Mouse (Mus musculus) frontal cortex, adult 2 months (tissue): ENCODE data around the gene Mettl7b. TPM values are rescaled to one million over a fixed set of nuclear protein-coding genes. Genes with fewer than 3 reads are reported as not detected.
A peak's percentile ranks its signal among the peaks of the same experiment; 100 is the strongest.
"Not testable (repeated sequence)": the region's sequence is repeated elsewhere in the genome, so short reads cannot be mapped to it uniquely, and the experiment has no call there.

Source experiments
- DNase-seq, 2 experiments: peaks; one replicate each; pipeline ENCODE4 v3.0.0; 2022; ENCODE audit warnings: low spot score in 1 of 2; ENCODE audit errors: extremely low spot score in 1 of 2
- polyA plus RNA-seq: library from polyadenylated mRNA; depleted of rRNA; stranded (reverse); fragments of >200 nt; gene quantifications from 2 replicates; pipeline ENCODE4 v1.2.3, GENCODE M21; 2012; rRNA removed

Mettl7b gene
- not detected in 2 replicates for polyA plus RNA-seq

- DNase-seq = no peak
These were observed at the start of gene Mettl7b for GRCm38 (mm10) chr10:128960590-128961584. TSS of gene Mettl7b (minus strand) at chr10:128960988.

DNA sequence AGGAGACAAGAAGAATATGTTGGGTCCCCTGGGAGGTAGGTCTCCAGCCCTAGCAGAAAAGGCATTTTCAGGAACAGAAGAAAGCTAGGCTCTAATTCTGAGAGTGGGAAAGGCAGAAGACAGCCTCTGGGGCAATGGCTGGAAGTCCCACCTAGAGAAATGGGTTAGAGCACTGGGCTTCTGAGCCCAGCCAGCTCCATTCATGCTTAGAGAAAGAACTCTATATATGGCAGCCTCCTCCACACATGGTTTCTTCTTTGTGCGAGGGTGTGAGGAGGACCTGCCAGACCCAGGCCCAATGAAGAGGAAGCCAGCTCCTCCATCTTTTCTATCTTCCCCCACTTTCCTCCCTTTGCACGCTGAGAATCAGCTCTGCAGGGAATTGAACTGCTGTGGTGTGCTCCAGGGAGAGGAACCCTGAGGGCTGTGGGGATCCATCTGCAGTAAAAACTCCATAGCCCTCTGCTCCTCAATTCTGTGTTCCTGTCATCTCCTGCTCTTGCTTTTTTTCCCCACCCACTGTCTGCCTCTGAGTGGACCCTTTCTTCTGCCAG lies 49.6 kb upstream of the Mettl7b start, which contains the start of gene Olfr763:
Gene Olfr763 (plus strand): TSS at position 504 of the 554 bp plus-strand sequence.
- no peak for DNase-seq

DNA sequence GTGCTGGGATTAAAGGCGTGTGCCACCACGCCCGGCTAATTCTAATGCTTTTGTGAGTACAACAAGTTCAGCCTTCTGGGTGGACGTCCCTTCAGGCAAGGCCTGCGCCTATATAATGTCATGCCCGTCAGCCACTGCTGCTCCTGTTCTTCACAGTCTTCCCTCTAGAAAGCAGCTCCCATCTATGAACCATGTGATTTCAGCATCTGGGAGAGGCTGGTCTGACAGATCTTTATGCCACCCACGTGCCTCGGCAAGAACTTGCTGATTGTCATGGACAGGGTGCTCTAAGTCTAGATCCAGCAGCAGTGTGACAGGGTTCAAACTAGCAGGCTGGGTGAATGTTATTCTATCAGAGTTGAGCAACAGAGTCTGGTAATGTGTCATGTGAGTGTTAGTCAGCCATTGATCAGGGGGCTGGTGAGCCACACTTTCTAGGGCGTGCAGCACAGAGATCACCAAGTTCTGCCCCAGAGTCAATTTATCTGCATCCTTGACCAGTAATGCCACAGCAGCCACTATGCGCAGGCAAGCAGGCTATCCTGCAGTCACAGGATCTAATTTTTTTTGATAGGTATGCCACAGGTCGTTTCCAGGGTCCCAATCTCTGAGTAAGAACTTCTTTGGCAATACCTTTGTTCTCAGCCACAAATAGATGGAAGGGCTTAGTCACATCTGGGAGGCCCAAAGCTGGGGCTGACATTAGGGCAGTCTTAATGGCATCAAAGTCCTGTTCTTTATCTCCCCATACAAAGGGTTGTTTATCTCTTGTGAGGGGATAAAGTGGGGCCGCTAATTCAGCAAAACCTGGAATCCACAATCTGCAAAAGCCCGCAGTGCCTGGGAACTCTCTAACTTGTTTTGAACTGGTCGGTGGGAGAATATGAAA lies 43.5 kb upstream of the Mettl7b start:
- DNase-seq = no peak

DNA sequence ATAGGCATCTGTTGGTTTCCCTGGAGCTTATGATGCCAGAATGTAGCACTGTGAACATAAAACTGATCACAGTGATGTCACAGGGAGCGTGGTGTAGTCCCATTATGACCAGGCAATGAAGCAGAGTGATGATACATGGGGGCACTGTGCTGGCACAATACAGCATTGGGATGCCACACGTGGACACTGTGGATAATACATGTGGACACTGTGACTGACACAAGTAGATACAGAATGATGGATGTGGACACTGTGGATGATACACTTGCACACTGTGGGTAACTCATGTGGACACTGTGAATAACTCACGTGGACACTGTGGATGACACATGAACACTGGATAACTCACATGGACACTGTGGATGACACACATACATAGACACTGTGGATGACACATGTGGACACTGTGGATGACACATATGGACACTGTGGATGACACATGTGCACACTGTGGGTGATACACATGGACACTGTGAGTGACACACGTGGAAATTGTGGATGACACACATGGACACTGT lies 35.8 kb upstream of the Mettl7b start:
- no peak for DNase-seq

GRCm38 (mm10) chr10:128995796-128996195 lies 35.0 kb upstream of the Mettl7b start:
- no peak for DNase-seq

- DNase-seq = no peak
These were observed 30.2 kb upstream of the Mettl7b start for GRCm38 (mm10) chr10:128990994-128991393.

GRCm38 (mm10) chr10:128990129-128990850 lies 29.5 kb upstream of the Mettl7b start:
- not testable (repeated sequence) for DNase-seq

GRCm38 (mm10) chr10:128989131-128989530 lies 28.3 kb upstream of the Mettl7b start, which contains the start of gene Olfr9:
TSS of gene Olfr9 (plus strand) at chr10:128989431.
- not testable (repeated sequence) for DNase-seq

GRCm38 (mm10) chr10:128980644-128981365 lies 20.0 kb upstream of the Mettl7b start:
- DNase-seq = no peak

- peak; percentile 24 to 83 for DNase-seq
These were observed 16.8 kb upstream of the Mettl7b start for GRCm38 (mm10) chr10:128977522-128978114.

- DNase-seq = no peak
These were observed 15.6 kb upstream of the Mettl7b start for GRCm38 (mm10) chr10:128976395-128976794.

GRCm38 (mm10) chr10:128972841-128973240 lies 12.1 kb upstream of the Mettl7b start:
- DNase-seq = no peak

DNA sequence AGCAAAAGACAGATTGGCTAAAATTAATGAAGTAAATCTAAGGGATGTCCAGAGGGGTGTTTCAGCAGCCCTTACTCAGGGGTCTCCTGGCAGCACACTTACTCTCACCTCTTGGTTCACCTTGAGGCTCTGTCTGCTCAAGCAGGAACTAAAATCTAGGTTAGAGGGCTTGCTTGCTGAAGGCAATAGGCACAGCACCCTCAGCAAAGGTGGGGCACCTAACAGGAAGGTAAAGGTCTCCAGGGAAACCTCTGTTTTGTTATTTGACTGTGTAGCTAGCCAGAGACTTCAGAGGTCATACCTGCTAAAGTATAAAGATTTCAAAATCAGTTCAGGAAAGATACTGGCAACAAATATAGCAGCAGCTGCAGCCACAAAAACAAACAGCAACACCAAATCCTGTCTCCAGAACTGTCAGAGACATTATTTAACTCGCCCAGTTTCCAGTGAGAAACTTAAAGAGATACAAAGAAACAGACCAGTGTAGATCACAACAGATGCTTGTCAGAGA lies 10.0 kb upstream of the Mettl7b start:
- DNase-seq = no peak

DNA sequence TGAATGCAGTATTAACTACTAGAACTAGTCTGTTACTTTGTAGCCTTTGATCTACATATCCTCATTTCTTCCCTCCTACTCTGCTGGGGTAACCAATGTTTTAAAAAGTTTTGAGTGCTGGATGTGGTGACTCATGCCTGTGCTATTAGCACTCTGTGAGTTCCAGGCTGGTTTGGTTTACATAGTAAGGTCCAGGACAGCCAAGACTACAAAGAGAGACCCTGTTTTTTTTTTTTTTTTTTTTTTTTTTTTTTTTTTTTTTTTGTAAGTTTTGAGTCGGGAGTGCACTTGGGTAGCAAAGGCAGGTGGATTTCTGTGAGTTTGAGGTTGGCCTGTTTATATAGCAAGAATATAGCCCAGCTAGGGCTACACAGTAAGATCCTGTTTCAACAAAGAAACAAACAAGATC lies 7.6 kb upstream of the Mettl7b start:
- no peak for DNase-seq

GRCm38 (mm10) chr10:128965871-128966270 lies 5.1 kb upstream of the Mettl7b start:
- DNase-seq = no peak

GRCm38 (mm10) chr10:128964961-128965360 lies 4.2 kb upstream of the Mettl7b start:
- no peak for DNase-seq

- no peak for DNase-seq
These were observed 646 bp downstream of the Mettl7b start for GRCm38 (mm10) chr10:128960142-128960541.

GRCm38 (mm10) chr10:128958340-128958739 lies 2.4 kb downstream of the Mettl7b start:
- no peak for DNase-seq
